Mouse (Mus musculus) embryo, embryonic 10.5 days (tissue): ENCODE measurements around the gene Ptprg.

Experiments used
- DNase-seq: peaks from one replicate; pipeline ENCODE4 v3.0.0-alpha.2; 2015; ENCODE audit warnings: low spot score

Gene Ptprg

GRCm38 (mm10) chr14:12152748-12153147, 599.4 kb downstream of the Ptprg start:
- no peak for DNase-seq

GRCm38 (mm10) chr14:12153599-12153998, 600.3 kb downstream of the Ptprg start:
- no peak for DNase-seq

- no peak for DNase-seq
Measured at GRCm38 (mm10) chr14:12161738-12162310, 608.5 kb downstream of the Ptprg start.

DNA sequence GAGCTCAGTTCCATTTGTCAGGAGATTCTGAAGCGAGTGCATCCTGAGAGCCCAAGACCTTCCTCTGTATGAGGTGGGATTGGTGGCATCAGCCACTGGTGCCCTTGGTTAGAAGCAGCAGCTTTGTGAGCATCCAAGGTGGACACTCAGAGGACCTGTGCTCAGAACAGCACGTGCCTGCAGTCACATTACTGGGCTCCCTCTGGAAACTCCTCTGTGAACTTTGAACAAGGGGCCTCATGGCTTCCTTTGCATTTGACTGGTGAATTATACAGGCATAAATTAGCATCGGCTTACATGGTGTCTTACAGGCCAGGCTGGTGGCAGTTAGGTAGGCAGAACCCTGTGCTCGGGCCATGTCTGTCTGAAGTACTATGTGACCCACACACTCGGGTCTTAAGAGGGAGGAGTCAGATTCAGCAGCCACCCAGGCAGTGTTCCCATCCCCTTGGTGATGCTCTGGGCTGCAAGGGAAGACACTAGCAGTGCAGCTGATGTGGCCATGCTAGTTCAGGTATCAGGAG, 609.1 kb downstream of the Ptprg start:
- DNase-seq = no peak

DNA sequence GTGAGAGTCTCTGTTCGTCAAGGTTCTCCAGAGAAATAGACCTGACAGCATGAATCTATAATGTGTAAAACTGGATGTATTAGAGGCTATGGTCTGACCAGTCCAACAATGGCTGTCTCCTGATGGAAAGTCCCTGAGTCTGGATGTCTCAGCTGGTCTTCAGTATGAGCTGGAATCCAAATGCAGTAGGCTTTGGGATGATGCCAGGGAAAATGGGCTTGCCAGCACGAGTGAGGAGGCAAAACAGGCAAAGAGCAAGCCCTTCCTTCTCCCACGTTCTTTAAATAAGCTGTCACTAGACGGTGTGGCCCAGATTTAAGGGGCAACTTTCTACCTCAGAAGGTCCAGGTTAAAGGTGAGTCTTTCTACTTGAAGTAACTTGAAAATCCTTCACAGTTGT, 609.9 kb downstream of the Ptprg start:
- DNase-seq = no peak

GRCm38 (mm10) chr14:12167215-12167614, 613.9 kb downstream of the Ptprg start:
- no peak for DNase-seq

- no peak for DNase-seq
Measured at GRCm38 (mm10) chr14:12167651-12168050, 614.3 kb downstream of the Ptprg start.

DNA sequence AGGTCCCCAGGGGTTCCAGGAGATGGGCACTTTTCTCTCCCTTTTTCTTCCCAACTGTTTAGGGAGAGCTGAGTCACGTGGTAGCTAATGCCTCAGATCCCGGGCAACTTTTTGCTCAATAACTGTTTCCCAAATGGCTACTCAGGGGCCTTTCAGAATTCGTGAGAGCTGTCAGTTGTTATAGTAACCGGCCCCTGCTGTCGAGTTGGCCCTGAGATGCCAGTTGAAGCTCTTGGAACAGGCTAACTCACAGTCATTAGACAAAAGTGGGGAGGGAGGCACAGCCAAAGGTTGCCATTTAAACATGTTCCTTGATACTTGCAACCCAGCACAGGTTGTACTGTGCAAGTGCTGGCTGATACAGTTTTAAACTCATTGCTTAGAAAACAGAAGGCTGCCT, 624.1 kb downstream of the Ptprg start:
- DNase-seq = peak; percentile 31

- no peak for DNase-seq
Measured at GRCm38 (mm10) chr14:12178645-12179044, 625.3 kb downstream of the Ptprg start.

DNA sequence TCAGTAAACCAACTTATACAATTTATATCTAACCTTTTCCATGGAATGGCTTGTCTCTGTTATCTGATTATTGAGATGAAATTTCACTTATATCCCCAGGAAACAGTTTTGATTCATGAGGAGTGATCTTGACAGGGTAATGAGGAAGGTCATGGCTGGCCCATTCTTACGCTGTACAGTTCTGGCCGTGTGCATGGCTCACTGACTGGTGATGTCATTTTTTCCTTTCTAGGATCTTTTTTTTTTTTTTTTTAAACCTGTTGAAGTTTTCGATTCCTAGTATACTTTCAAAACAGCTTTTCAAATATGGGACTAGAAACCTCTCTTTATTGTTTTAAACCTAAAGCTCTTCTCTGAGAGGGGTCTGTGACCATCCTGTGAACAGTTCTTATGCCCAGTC, 626.8 kb downstream of the Ptprg start:
- no peak for DNase-seq

- no peak for DNase-seq
Measured at GRCm38 (mm10) chr14:12185040-12185439, 631.7 kb downstream of the Ptprg start.

- DNase-seq = no peak
Measured at GRCm38 (mm10) chr14:12188352-12188751, 635.0 kb downstream of the Ptprg start.

GRCm38 (mm10) chr14:12189266-12189665, 635.9 kb downstream of the Ptprg start:
- DNase-seq = no peak

GRCm38 (mm10) chr14:12189717-12190600, 636.6 kb downstream of the Ptprg start:
- DNase-seq = peak; percentile 78

DNA sequence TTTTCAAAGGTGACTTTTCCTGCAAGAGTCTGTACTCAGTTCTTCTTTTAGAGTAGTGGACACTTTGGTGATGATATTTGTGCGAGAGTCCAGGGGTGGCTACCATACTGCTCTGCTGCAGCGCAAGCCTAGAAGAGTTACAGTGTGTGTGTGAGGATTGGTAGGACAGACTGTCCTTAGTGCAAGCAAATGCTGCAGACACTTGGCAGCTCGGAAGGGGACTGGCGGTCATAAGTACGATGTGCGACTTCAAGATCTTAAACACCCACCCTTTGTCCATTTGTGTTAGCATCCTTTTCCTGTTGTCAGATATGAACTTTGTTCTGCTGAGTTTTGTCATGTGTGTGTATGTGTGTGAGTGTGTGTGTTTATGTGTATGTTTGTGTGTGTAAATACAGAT, 637.7 kb downstream of the Ptprg start:
- no peak for DNase-seq

DNA sequence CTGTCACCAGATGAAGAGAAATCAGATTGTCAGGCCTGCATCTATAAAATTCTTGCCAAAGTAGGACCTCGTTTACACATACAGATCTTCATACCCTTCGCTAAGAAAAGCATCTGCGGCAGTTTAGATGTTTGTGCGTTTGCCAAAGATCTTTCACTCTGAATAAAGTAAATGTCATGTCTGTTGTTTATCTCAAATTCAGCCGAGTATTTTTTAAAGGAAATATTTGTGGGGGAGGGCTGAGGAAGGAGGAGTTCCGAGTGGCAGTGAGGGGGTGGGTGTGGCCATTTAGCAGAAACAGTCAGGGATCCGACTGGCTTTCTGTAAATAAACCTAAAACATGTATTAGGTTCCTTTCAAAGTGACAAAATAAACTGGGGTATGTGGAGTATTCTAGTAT, 645.4 kb downstream of the Ptprg start:
- no peak for DNase-seq

DNA sequence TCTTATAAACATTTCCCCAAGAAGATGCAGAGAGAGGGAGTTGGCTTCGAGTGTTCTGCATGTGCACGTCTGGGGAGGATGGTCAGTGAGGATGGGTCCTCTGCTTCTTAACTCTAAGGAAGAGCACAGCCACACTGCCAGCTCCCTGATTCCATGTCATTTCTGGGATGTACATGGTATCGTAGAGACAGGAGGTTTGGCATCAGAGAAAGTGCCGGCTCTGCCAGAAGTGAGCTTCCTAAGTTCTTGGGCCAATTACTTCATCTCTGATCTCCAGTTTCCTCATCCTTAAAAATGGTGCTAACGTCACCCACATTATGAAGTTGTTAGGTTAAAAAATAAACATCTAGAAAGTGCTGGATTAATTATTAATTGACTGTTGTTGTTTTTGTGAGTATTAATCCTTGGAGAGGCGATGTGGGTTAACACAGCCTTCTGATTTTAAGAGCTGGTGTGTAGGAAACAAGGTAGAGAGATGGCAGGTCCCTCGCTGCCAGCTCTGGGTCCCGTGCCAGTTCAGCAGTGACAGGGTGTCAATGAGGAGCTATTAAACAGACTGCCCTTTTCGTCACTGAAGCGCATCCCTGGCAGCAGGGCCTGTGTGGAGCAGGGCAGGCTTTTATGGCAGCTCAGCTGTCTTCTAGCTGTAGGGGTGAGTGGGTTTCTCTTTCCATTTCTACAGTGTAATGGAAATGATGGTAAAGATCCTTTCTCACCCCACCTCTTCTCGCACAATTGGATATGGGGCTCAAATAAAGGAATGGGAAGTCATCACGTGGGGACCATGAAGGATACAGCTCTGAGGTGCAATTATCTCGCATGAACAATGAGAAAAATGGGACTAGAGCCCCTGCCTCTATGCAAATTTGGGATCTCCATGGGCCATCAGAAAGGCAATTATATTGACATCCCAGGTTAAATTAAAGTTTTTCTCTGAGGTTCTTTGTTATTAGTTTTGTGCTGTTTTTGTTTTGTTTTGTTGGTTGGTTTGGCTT, 646.9 kb downstream of the Ptprg start:
- no peak for DNase-seq

GRCm38 (mm10) chr14:12202214-12202613, 648.9 kb downstream of the Ptprg start:
- no peak for DNase-seq

DNA sequence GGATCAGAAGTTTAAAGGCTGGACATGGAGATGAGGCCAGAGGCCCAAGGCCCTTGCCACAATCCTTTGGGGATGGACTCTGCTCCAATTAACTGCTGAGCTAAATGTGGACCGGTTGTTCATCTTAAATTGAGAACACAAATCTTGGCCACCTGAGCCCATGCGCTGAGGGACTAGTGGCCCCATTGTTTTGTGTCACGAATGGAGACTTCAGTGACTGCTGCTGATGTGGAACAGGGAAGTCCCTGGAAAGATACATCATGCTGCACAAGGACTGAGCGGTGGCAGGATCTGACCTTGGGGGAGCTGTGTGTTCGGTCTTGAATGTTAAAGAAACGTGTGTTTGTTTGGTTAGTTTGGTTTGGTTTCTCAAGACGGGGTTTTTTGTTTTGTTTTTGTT, 649.7 kb downstream of the Ptprg start:
- no peak for DNase-seq

DNA sequence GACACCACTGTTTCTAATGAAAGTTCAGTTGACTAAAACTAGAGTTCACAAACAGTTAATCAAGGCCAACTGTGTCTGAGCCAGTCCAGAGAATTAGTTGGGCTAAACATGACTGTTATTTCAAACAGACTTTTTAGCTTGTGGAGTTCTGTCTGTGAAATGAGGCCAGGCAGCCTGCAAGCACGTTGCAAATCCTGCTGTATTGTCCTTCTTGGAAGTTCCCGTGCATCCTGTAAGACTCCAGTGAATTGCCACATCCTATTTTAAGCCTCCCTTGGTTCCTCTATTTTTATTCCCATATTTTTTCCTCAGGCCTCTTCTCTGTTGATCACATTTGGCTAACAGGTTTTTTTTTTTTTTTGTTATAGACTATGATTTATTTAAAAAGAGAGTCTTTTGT, 652.8 kb downstream of the Ptprg start:
- no peak for DNase-seq

- DNase-seq = peak; percentile 42
Measured at GRCm38 (mm10) chr14:12208554-12208953, 655.2 kb downstream of the Ptprg start.

DNA sequence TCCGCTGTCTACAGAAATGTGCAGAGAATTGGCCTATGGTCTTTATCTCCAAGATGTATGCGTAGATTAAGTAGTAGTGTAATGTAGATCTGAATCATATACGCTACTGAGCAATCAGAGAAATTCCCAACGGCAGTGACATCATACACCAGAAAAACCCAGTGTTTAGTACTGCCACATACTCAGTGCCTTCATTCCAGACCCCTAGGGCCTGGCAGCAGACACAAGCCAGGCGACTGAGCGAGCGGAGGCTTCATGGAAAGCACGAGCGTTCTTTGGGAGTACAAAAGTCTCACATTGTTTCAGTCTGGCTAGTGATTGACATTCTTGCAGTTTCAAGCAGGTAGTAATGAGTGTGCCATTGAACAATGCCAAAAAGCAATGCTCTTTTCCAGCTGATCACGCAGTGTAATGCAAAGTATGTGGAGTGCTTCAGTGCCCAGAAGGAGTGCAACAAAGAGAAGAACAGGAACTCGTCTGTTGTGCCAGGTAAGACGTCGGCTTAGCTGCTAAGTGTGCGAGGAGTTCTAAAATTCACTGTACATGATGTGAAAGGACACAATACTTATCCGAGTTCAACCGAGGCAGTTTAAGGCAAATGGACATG, 665.3 kb downstream of the Ptprg start:
- no peak for DNase-seq
